ENCODE assay signal across 8 mouse cellular contexts in the genomic region with DNA sequence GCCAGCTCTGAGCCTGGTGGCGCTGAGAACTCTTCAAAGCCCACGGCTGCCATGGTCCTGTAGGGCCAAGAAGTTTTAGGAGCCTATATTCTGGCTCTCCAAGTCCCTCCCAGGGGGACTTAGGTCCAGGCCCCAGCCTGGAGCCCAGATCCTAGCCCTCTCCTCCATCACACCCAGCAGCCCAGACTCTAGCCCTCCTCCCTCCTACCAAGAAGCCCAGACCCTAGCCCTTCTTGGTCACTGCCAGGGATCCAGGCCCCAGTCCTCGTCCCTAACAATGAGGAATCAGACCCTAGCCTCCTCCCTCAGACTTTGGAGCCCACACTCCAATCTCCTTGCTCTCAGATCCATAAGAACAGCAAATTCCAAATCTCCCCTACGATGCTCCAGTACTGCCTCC. TPM values are rescaled to one million over a fixed set of nuclear protein-coding genes. Genes with fewer than 3 reads are reported as not detected.
DNase-seq lines count a peak whose midpoint lies in the region; ATAC-seq and TF ChIP-seq lines count a peak whose summit lies in the region.

No protein-coding gene starts in this region.

- peak overlapping the region; percentile 66 for H3K4me3 ChIP-seq in kidney, postnatal 0 days (replicated peaks; ENCODE audit: low read depth, low read length)
- peak overlapping the region; percentile 73 for H3K4me3 ChIP-seq in embryonic facial prominence, embryonic 12.5 days
- H3K4me3 ChIP-seq in hindbrain, embryonic 14.5 days (replicated peaks; ENCODE audit: low read length), result peak overlapping the region; percentile 54
- H3K4me3 ChIP-seq in midbrain, embryonic 16.5 days (ENCODE audit: low read depth, low read length), result peak overlapping the region; percentile 50

- no peak for TF ChIP-seq CTCF in kidney, postnatal 0 days (IDR thresholded peaks at IDR 0.05; ENCODE audit: low read depth)

- H3K4me2 ChIP-seq in kidney, postnatal 0 days (ENCODE audit: low read length), result peak overlapping the region; percentile 93
- H3K4me2 ChIP-seq in embryonic facial prominence, embryonic 12.5 days (replicated peaks), result peak overlapping the region; percentile 93
- H3K4me2 ChIP-seq in hindbrain, embryonic 14.5 days (replicated peaks), result peak overlapping the region; percentile 80
- H3K4me2 ChIP-seq in midbrain, embryonic 16.5 days (ENCODE audit: low read length), result peak overlapping the region; percentile 83

- no peak overlapping the region for H3K27ac ChIP-seq in kidney, postnatal 0 days
- H3K27ac ChIP-seq in embryonic facial prominence, embryonic 12.5 days, result no peak overlapping the region
- peak overlapping the region; percentile 70 for H3K27ac ChIP-seq in hindbrain, embryonic 14.5 days
- H3K27ac ChIP-seq in midbrain, embryonic 16.5 days (ENCODE audit: low read length), result peak overlapping the region; percentile 81; the same call in 1 of the 2 replicates

- H3K9me3 ChIP-seq in kidney, postnatal 0 days (replicated peaks; ENCODE audit: low read length), result no peaks in the 10 kb centered on the region
- H3K9me3 ChIP-seq in embryonic facial prominence, embryonic 12.5 days, result no peaks in the 10 kb centered on the region
- H3K9me3 ChIP-seq in hindbrain, embryonic 14.5 days (ENCODE audit: control insufficient read depth, low read length), result no peaks in the 10 kb centered on the region
- H3K9me3 ChIP-seq in midbrain, embryonic 16.5 days (replicated peaks; ENCODE audit: control insufficient read depth, low read length, poor library complexity, severe bottlenecking), result no peaks in the 10 kb centered on the region

- H3K9ac ChIP-seq in kidney, postnatal 0 days (ENCODE audit: low read depth, low read length), result peak overlapping the region; percentile 77
- H3K9ac ChIP-seq in embryonic facial prominence, embryonic 12.5 days, result peak overlapping the region; percentile 74
- H3K9ac ChIP-seq in hindbrain, embryonic 14.5 days, result peak overlapping the region; percentile 66
- H3K9ac ChIP-seq in midbrain, embryonic 16.5 days (ENCODE audit: low read depth, low read length), result peak overlapping the region; percentile 70

- 0 out of 2 replicates have a peak, but pooled peaks cover 16% of the 10 kb centered on the region for H3K36me3 ChIP-seq in kidney, postnatal 0 days (ENCODE audit: insufficient read depth, low read length)
- H3K36me3 ChIP-seq in embryonic facial prominence, embryonic 12.5 days, result peaks cover 24% of the 10 kb centered on the region
- peaks cover 40% of the 10 kb centered on the region for H3K36me3 ChIP-seq in hindbrain, embryonic 14.5 days (replicated peaks; ENCODE audit: control insufficient read depth, insufficient read depth)
- H3K36me3 ChIP-seq in midbrain, embryonic 16.5 days (ENCODE audit: control insufficient read depth, insufficient read depth, low read length), result peaks cover 7% of the 10 kb centered on the region

- H3K4me1 ChIP-seq in kidney, postnatal 0 days (replicated peaks; ENCODE audit: insufficient read depth, low read length), result peaks cover 8% of the 10 kb centered on the region
- peaks cover 21% of the 10 kb centered on the region for H3K4me1 ChIP-seq in embryonic facial prominence, embryonic 12.5 days
- H3K4me1 ChIP-seq in hindbrain, embryonic 14.5 days (replicated peaks; ENCODE audit: control insufficient read depth, insufficient read depth, low read length), result peaks cover 18% of the 10 kb centered on the region
- peaks cover 23% of the 10 kb centered on the region for H3K4me1 ChIP-seq in midbrain, embryonic 16.5 days (ENCODE audit: control insufficient read depth, insufficient read depth, low read length)

- no peaks in the 10 kb centered on the region for H3K27me3 ChIP-seq in kidney, postnatal 0 days (ENCODE audit: insufficient read depth, low read length)
- no peaks in the 10 kb centered on the region for H3K27me3 ChIP-seq in embryonic facial prominence, embryonic 12.5 days
- no peaks in the 10 kb centered on the region for H3K27me3 ChIP-seq in hindbrain, embryonic 14.5 days (ENCODE audit: control insufficient read depth, insufficient read depth, low read length)
- no peaks in the 10 kb centered on the region for H3K27me3 ChIP-seq in midbrain, embryonic 16.5 days (ENCODE audit: control insufficient read depth, insufficient read depth, low read depth, low read length)

- ATAC-seq in kidney, postnatal 0 days (replicated peaks; ENCODE audit: low FRiP score, low read depth), result no peak; the same call in 1 of the 2 replicates
- 0 out of 2 replicates have a peak, but pooled peaks have one; percentile 28 for ATAC-seq in embryonic facial prominence, embryonic 12.5 days (ENCODE audit: insufficient number of reproducible peaks, insufficient read depth, low FRiP score, low TSS enrichment)
- peak; percentile 29; the same call in 1 of the 2 replicates for ATAC-seq in hindbrain, embryonic 14.5 days (ENCODE audit: low FRiP score)
- ATAC-seq in midbrain, embryonic 16.5 days, result peak; percentile 64
- no peak for ATAC-seq in frontal cortex, adult (ENCODE audit: low TSS enrichment)

- WGBS in kidney, postnatal 0 days, result 36% methylated on average over 4 of the region's 4 CpGs
- WGBS in embryonic facial prominence, embryonic 12.5 days, result 37% methylated on average over 4 of the region's 4 CpGs
- WGBS in hindbrain, embryonic 14.5 days, result 39% methylated on average over 4 of the region's 4 CpGs
- 35% methylated on average over 4 of the region's 4 CpGs for WGBS in midbrain, embryonic 16.5 days

- no peak for DNase-seq in kidney, postnatal 0 days (ENCODE audit: low spot score)
- no peak for DNase-seq in kidney, postnatal 36 days
- no peak for DNase-seq in hindbrain, embryonic 14.5 days (ENCODE audit: low spot score)
- DNase-seq in spleen, adult 18-20 months, result no peak
- DNase-seq in adipocyte (ENCODE audit: low spot score), result no peak

RNA-seq across cellular contexts. Expression of a gene that starts 0.7 kb away (rescaled TPM):
- polyA plus RNA-seq in kidney, postnatal 0 days (2015; fragmentation: Nextera tagmentation; extraction: Ambion mirVana), result 17.0 and 19.3 TPM in 2 replicates
- polyA plus RNA-seq in embryonic facial prominence, embryonic 12.5 days (2016; fragmentation: Nextera tagmentation; extraction: Ambion mirVana), result 38.0 and 38.8 TPM in 2 replicates
- 27.0 and 31.7 TPM in 2 replicates for polyA plus RNA-seq in hindbrain, embryonic 14.5 days (2014; fragmentation: Nextera tagmentation; extraction: Ambion mirVana)
- 31.8 and 37.2 TPM in 2 replicates for polyA plus RNA-seq in midbrain, embryonic 16.5 days (2015; fragmentation: Nextera tagmentation; extraction: Ambion mirVana)

RNA-seq across cellular contexts. Expression of a gene that starts 0.8 kb away (rescaled TPM):
- 66.3 and 74.6 TPM in 2 replicates for polyA plus RNA-seq in kidney, postnatal 0 days (2015; fragmentation: Nextera tagmentation; extraction: Ambion mirVana)
- 129 and 130 TPM in 2 replicates for polyA plus RNA-seq in embryonic facial prominence, embryonic 12.5 days (2016; fragmentation: Nextera tagmentation; extraction: Ambion mirVana)
- polyA plus RNA-seq in hindbrain, embryonic 14.5 days (2014; fragmentation: Nextera tagmentation; extraction: Ambion mirVana), result 79.5 and 80.8 TPM in 2 replicates
- 86.7 and 89.1 TPM in 2 replicates for polyA plus RNA-seq in midbrain, embryonic 16.5 days (2015; fragmentation: Nextera tagmentation; extraction: Ambion mirVana)

RNA-seq across cellular contexts. Expression of a gene that starts 11.9 kb away (rescaled TPM):
- polyA plus RNA-seq in kidney, postnatal 0 days (2015; fragmentation: Nextera tagmentation; extraction: Ambion mirVana), result 637 and 674 TPM in 2 replicates
- polyA plus RNA-seq in embryonic facial prominence, embryonic 12.5 days (2016; fragmentation: Nextera tagmentation; extraction: Ambion mirVana), result 367 and 407 TPM in 2 replicates
- polyA plus RNA-seq in hindbrain, embryonic 14.5 days (2014; fragmentation: Nextera tagmentation; extraction: Ambion mirVana), result 503 and 642 TPM in 2 replicates
- 375 and 400 TPM in 2 replicates for polyA plus RNA-seq in midbrain, embryonic 16.5 days (2015; fragmentation: Nextera tagmentation; extraction: Ambion mirVana)

RNA-seq across cellular contexts. Expression of a gene that starts 13.1 kb away (rescaled TPM):
- 0.14 TPM in 1 of 2 replicates, not detected in the other for polyA plus RNA-seq in kidney, postnatal 0 days (2015; fragmentation: Nextera tagmentation; extraction: Ambion mirVana)
- 0.22 and 0.23 TPM in 2 replicates for polyA plus RNA-seq in embryonic facial prominence, embryonic 12.5 days (2016; fragmentation: Nextera tagmentation; extraction: Ambion mirVana)
- 0.39 and 0.70 TPM in 2 replicates for polyA plus RNA-seq in hindbrain, embryonic 14.5 days (2014; fragmentation: Nextera tagmentation; extraction: Ambion mirVana)
- 0.43 and 0.72 TPM in 2 replicates for polyA plus RNA-seq in midbrain, embryonic 16.5 days (2015; fragmentation: Nextera tagmentation; extraction: Ambion mirVana)

RNA-seq across cellular contexts. Expression of a gene that starts 16.0 kb away (rescaled TPM):
- polyA plus RNA-seq in kidney, postnatal 0 days (2015; fragmentation: Nextera tagmentation; extraction: Ambion mirVana), result 39.0 and 41.7 TPM in 2 replicates
- polyA plus RNA-seq in embryonic facial prominence, embryonic 12.5 days (2016; fragmentation: Nextera tagmentation; extraction: Ambion mirVana), result 65.5 and 66.1 TPM in 2 replicates
- 34.4 and 39.2 TPM in 2 replicates for polyA plus RNA-seq in hindbrain, embryonic 14.5 days (2014; fragmentation: Nextera tagmentation; extraction: Ambion mirVana)
- polyA plus RNA-seq in midbrain, embryonic 16.5 days (2015; fragmentation: Nextera tagmentation; extraction: Ambion mirVana), result 37.4 and 38.9 TPM in 2 replicates

Comparison
In these comparisons a context has a peak if more than half of its experiments do, and no peak if none do; other contexts are left out.
1. ATAC-seq: peak in embryonic facial prominence, embryonic 12.5 days (single experiment), hindbrain, embryonic 14.5 days (single experiment) and midbrain, embryonic 16.5 days (single experiment); none in kidney, postnatal 0 days (single experiment) and frontal cortex, adult (single experiment).
2. H3K27ac ChIP-seq: peak in hindbrain, embryonic 14.5 days (single experiment) and midbrain, embryonic 16.5 days (single experiment); none in kidney, postnatal 0 days (single experiment) and embryonic facial prominence, embryonic 12.5 days (single experiment).
3. Peak in every context shown above with its lines, with median percentiles within 50 percentile points of each other: H3K4me2 ChIP-seq, H3K4me3 ChIP-seq and H3K9ac ChIP-seq.